Mouse (Mus musculus) C2C12 (cell line): ENCODE data around the gene Gsg1l.

Source experiments
- CEBPB ChIP-seq: IDR thresholded peaks from one replicate; pipeline ENCODE4 v1.6.1; 2011; ENCODE audit warnings: low read depth, mild to moderate bottlenecking, control low read depth, moderate library complexity
- CTCF ChIP-seq: IDR thresholded peaks from one replicate; pipeline ENCODE4 v1.5.1; 2011; ENCODE audit not compliant: control insufficient read depth, insufficient read depth, insufficient read length
- MAX ChIP-seq: IDR thresholded peaks from one replicate; pipeline ENCODE4 v1.6.1; 2011; ENCODE audit warnings: mild to moderate bottlenecking, control low read depth
- MYOD1 ChIP-seq: IDR thresholded peaks from one replicate; pipeline ENCODE4 v1.6.1; 2011; ENCODE audit warnings: low read depth; ENCODE audit not compliant: control insufficient read depth, insufficient read length
- MYOG ChIP-seq: IDR thresholded peaks from one replicate; pipeline ENCODE4 v1.6.1; 2011; ENCODE audit not compliant: control insufficient read depth, insufficient read length; ENCODE audit errors: extremely low read depth
- USF1 ChIP-seq: IDR thresholded peaks from one replicate; pipeline ENCODE4 v1.6.1; 2011; ENCODE audit warnings: low read depth, mild to moderate bottlenecking, control low read depth, moderate library complexity

DNA sequence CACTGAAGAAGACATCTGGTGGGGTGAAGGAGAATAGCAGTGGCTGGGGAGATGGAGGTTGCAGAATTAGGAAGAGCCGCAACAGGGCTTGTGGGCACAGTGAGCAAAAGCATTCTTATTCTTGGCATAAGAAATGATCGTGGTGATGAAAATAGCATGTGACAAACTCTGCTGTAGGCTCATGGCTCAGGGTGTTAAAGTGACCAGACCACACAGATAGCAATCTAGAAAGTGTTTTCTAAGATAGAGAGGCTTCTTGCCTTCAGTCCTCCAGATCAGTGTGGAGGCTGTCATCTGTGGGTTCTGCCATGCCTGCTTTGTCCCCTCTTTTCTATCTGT is 234.7 kb downstream of the Gsg1l start:
- TF ChIP-seq CTCF (no peak), USF1 (no peak), MYOD1 (no peak), MYOG (no peak), MAX (no peak), CEBPB (no peak)
